Mouse (Mus musculus) 3T3-L1 (cell line): ENCODE results near the gene Ccnt2.
A peak's percentile ranks its signal among the peaks of the same experiment; 100 is the strongest.

Experiments
- DNase-seq: peaks from one replicate; pipeline ENCODE4 v3.0.0-alpha.2; 2015; ENCODE audit warnings: low read depth, low spot score

Gene Ccnt2

GRCm38 (mm10) chr1:127793459-127793858 lies 19.5 kb downstream of the Ccnt2 start:
- DNase-seq: no peak

GRCm38 (mm10) chr1:127795087-127795769 lies 21.3 kb downstream of the Ccnt2 start:
- DNase-seq: no peak

- no peak for DNase-seq
Measured at GRCm38 (mm10) chr1:127796341-127796740, 22.4 kb downstream of the Ccnt2 start.

GRCm38 (mm10) chr1:127796752-127797151 lies 22.8 kb downstream of the Ccnt2 start:
- no peak for DNase-seq

- no peak for DNase-seq
Measured at GRCm38 (mm10) chr1:127802916-127803315, 29.0 kb downstream of the Ccnt2 start.

- DNase-seq: no peak
Measured at GRCm38 (mm10) chr1:127808671-127809070, 34.7 kb downstream of the Ccnt2 start.

- DNase-seq: no peak
Measured at GRCm38 (mm10) chr1:127812929-127813328, 39.0 kb downstream of the Ccnt2 start.

- no peak for DNase-seq
Measured at GRCm38 (mm10) chr1:127816381-127816780, 42.4 kb downstream of the Ccnt2 start.

- peak; percentile 87 for DNase-seq
Measured at GRCm38 (mm10) chr1:127827325-127827724, 53.4 kb downstream of the Ccnt2 start.

- DNase-seq: no peak
Measured at GRCm38 (mm10) chr1:127830215-127830921, 56.4 kb downstream of the Ccnt2 start.

- peak; percentile 25 for DNase-seq
Measured at GRCm38 (mm10) chr1:127833714-127834113, 59.8 kb downstream of the Ccnt2 start.

- no peak for DNase-seq
Measured at GRCm38 (mm10) chr1:127834202-127834601, 60.2 kb downstream of the Ccnt2 start.

GRCm38 (mm10) chr1:127836619-127837018 lies 62.7 kb downstream of the Ccnt2 start:
- no peak for DNase-seq

- DNase-seq: peak; percentile 39
Measured at GRCm38 (mm10) chr1:127838602-127839001, 64.6 kb downstream of the Ccnt2 start.

GRCm38 (mm10) chr1:127845472-127845871 lies 71.5 kb downstream of the Ccnt2 start:
- DNase-seq: no peak

- DNase-seq: peak; percentile 88
Measured at GRCm38 (mm10) chr1:127850075-127850610, 76.2 kb downstream of the Ccnt2 start.

GRCm38 (mm10) chr1:127854486-127855222 lies 80.7 kb downstream of the Ccnt2 start, which contains the start of gene Map3k19:
Gene Map3k19, minus strand, starts transcription at chr1:127855031.
- DNase-seq: no peak
